Mouse (Mus musculus) inflammation-experienced regulatory T-cells (primary cell): ENCODE measurements around the gene Il18rap. TPM values are rescaled to one million over a fixed set of nuclear protein-coding genes. Genes with fewer than 3 reads are reported as not detected.

Experiments
- polyA plus RNA-seq, 2 experiments: library from polyadenylated mRNA; unstranded; fragments of 100-300 nt; shearing (Covaris generic); gene quantifications; one replicate each; pipeline ENCODE4 v1.2.1; 2017

Gene Il18rap
- 10 to 100 TPM; 12.4 to 19.1 TPM for polyA plus RNA-seq

DNA sequence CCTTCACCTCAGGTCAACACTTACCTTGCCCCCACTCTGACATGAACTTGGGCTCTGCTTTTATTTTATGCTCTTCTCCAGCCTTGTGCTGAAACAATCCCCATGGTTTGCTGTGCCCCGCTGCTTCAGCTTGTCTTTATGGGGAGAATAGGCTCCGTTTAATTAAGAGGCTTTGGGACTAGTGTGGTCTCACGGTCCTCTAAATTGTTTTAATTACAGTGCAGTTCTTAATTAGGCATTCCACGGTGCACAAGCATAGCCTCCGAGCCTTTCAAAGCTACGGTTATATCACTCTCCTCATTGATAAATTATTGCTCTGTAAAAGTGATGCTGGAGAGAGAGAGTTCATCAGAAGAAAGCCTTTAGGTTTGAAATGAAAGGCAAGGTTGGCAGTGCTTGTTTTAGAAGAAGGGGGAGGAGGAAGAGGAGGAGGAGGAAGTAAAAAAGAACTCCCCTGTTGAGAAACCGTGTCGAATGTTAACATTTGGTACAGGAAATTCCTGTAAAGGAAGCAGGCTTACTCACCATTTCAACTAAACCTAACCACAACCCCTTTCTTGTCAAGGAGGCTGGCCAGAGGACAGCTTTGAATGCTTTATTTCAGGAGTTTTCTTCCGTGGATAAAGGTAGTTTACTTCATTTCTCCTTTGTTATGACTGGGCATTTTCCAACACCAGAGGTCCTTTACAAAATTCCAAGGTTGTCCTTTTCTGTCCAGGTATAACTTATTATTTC lies at the start of gene Il18rap:
Il18rap (plus strand) TSS at position 512 of the 735 bp plus-strand sequence.

DNA sequence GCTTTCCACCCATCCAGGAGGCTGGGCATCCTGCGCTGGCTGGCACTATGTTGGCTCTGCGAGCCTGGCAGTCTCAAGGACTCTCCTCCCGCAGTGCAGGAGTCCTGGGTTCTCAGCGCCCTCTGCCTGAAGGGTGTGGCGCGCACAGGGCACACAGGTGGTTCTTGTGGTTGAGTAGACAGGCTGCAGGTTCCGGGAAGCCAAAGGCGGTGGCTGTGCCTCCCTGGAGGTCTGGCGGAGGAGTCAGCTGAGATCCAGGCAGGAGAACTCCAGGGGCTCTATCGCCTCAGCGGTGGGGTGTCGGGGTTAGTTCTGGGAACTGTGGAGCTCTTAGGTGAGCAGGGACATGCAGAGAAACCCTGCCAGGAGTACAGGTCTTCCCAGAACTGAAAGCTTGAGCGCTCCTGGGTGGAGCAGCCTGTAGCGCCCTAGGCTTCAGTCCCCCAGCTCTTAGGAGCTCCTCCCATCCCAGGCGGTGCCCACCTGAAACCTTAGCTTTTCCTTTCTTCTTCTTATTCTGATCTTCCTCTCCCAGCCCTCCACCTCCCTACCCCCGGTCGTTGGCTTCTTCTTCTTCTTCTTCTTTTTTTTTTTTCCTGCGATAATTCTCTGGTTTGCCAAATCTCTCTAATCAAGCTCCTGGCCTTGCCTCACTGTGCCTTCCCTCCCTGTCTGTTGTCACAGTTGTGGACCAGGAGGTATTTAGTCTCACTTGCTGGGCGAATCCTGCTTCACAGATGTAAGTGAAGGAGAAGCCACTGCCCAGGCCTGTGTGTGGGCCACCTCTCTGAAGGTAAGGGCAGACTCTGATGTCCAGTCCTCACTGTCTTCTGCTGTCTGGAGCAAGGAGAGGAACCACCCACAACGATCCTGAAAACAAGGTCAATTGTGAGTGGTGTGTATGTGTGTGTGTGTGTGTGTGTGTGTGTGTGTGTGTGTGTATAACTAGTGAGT lies 49.4 kb upstream of the Il18rap start, which contains the start of gene Il18r1:
Il18r1 (plus strand) TSS at position 76 of the 954 bp plus-strand sequence.

DNA sequence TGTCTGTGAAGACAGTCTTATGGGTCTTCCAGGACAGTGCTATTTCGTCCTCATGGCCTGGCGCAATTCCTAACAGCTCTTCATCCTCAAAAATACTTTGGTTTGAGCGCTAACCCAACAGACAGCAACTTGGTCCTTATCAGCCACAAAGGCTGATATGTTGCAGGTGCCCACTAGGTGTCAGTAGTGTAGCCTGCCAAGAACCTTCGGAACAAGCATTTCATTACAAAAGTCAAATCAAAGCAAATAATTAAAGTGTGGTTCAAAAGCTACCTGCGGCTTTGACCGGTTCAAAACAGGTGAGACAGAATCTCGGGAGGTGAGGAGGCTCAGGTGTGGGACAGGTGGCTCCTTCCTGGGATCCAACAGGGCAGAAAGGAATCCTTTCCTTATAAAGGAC lies 64.6 kb downstream of the Il18rap start, which contains the start of gene Slc9a4:
Slc9a4 (plus strand) TSS at position 298 of the 400 bp plus-strand sequence.

Other genes starting within 250 kb of the Il18rap start
- 10 to 100 TPM in 1 of 2 experiments, 1 to 10 TPM in 1; 1.0 to 14.6 TPM for gene Il1rl2, start 190.8 kb upstream of the Il18rap start, polyA plus RNA-seq
- gene Il1rl1, start 85.8 kb upstream of the Il18rap start, polyA plus RNA-seq, result 10 to 100 TPM; 28.3 to 43.1 TPM
- gene Il18r1, start 49.8 kb upstream of the Il18rap start, polyA plus RNA-seq, result 10 to 100 TPM; 51.6 to 86.7 TPM
- gene Slc9a4, start 64.7 kb downstream of the Il18rap start, polyA plus RNA-seq, result not detected
- under 1 TPM in 1 of 2 experiments, not detected in 1; 0.55 TPM for gene Slc9a2, start 165.2 kb downstream of the Il18rap start, polyA plus RNA-seq